Mouse (Mus musculus) hindbrain, embryonic 16.5 days (tissue): Measurements from ENCODE around the gene Kidins220. TPM values are rescaled to one million over a fixed set of nuclear protein-coding genes. Genes with fewer than 3 reads are reported as not detected.
A peak's percentile ranks its signal among the peaks of the same experiment; 100 is the strongest.

Source experiments
- ATAC-seq: fragments of 200-750 bp; cut with Nextera tagmentation; 2 replicates; pipeline ENCODE4 v1.8.0; 2017; ENCODE audit warnings: moderate TSS enrichment, moderate library complexity
- H3K27ac ChIP-seq: fragments of 300-500 bp; sonication (generic); 2 replicates; pipeline ENCODE4 v1.5.1; 2014; ENCODE audit warnings: low read depth, mild to moderate bottlenecking, control low read depth, low read length, moderate library complexity
- H3K27me3 ChIP-seq: fragments of 300-500 bp; sonication (generic); replicated peaks from 2 replicates; pipeline ENCODE4 v1.6.1; 2014; ENCODE audit warnings: low read length; ENCODE audit not compliant: control insufficient read depth, insufficient read depth
- H3K36me3 ChIP-seq: fragments of 300-500 bp; sonication (generic); 2 replicates; pipeline ENCODE4 v1.6.1; 2014; ENCODE audit warnings: mild to moderate bottlenecking, low read length, moderate library complexity, mixed read lengths; ENCODE audit not compliant: control insufficient read depth, insufficient read depth
- H3K4me1 ChIP-seq: fragments of 300-500 bp; sonication (generic); 2 replicates; pipeline ENCODE4 v1.6.1; 2014; ENCODE audit warnings: low read depth, low read length; ENCODE audit not compliant: control insufficient read depth, insufficient read depth
- H3K4me2 ChIP-seq: fragments of 300-500 bp; sonication (generic); 2 replicates; pipeline ENCODE4 v1.6.1; 2014; ENCODE audit warnings: mild to moderate bottlenecking, low read length, control low read depth, moderate library complexity
- H3K4me3 ChIP-seq: fragments of 300-500 bp; sonication (generic); 2 replicates; pipeline ENCODE4 v1.5.1; 2014; ENCODE audit warnings: mild to moderate bottlenecking, low read length, control low read depth, moderate library complexity
- H3K9ac ChIP-seq: fragments of 300-500 bp; sonication (generic); 2 replicates; pipeline ENCODE4 v1.6.1; 2014; ENCODE audit warnings: low read depth, mild to moderate bottlenecking, control low read depth, low read length, moderate library complexity
- H3K9me3 ChIP-seq: fragments of 300-500 bp; sonication (generic); 2 replicates; pipeline ENCODE4 v1.6.1; 2014; ENCODE audit warnings: mild to moderate bottlenecking, low read length, moderate library complexity; ENCODE audit not compliant: control insufficient read depth
- WGBS: fragments of 180-500 bp; shearing (Covaris S2); extraction: QIAGEN DNeasy Blood & Tissue Kit; methylation state at CpG from one replicate; pipeline ENCODE4 v1.1.7; 2014; 5-methylcytosine and 5-hydroxymethylcytosine counted together
- polyA plus RNA-seq: library from polyadenylated mRNA; unstranded; fragments of >200 nt; fragmentation: Nextera tagmentation; extraction: Ambion mirVana; gene quantifications from 2 replicates; pipeline ENCODE4 v1.2.1, GENCODE M21; 2015

Kidins220 gene
- polyA plus RNA-seq, 1 experiment from 2014 or later: 114 TPM

DNA sequence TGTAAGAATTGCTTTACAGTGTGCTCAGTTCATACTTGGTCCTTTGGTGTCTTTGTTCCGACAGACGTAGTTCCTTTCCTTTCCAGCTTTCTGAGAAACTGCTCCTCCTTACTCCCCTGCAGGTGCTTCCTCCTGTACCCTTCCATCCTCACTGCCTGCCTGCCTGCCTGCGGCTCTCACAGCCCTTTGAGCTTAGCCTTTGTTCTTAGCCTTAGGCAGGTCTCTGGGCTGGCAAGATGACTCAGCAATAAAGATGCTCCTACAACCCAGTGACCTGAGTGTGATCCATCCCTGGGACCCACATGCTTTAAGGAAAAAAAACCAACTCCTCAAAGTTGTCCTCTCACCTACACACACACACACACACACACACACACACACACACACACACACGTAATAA, 80.2 kb downstream of the Kidins220 start:
- no peaks in the 10 kb centered on the region for H3K27me3 ChIP-seq
- peaks cover 51% of the 10 kb centered on the region for H3K36me3 ChIP-seq
- H3K9me3 ChIP-seq: no peaks in the 10 kb centered on the region
- no peak overlapping the region for H3K4me3 ChIP-seq
- no peak for ATAC-seq
- H3K27ac ChIP-seq: no peak overlapping the region
- no peak overlapping the region for H3K9ac ChIP-seq
- H3K4me2 ChIP-seq: no peak overlapping the region
- 60% methylated on average over 4 of the region's 4 CpGs for WGBS
- no peaks in the 10 kb centered on the region for H3K4me1 ChIP-seq

DNA sequence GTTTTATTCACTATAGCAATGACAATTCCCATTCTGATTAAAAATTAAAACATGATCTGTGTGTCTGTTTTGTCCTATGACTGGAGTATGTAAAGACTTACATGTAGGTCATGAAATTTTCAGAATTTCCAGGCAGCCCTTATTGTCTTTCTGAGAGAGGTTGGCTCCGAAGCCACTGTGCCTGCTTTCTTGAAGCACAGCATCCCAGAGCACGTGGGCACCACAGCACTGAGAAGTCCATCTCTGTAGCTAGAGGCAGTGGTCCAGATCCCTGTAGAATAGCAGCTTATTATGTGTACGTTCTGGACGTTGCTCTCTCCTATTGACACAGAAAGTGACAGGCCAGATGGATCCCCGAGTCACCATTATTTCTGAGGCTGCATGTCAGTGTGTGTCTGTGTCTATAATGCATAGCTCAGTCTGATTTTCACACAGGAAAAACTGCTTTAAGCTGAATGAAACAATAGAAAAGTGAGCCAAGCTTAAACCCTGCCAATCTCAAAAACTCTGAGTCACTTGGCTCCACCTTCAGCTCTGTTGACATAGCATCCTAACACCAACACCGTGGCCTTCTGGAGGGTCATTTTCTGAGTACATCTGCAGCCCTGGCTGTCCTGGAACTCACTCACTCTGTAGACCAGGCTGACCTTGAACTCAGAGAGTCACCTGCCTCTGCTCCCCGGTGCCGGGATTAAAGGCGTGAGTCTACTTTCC, 84.9 kb downstream of the Kidins220 start:
- WGBS: 65% methylated on average over 9 of the region's 9 CpGs
- Histone ChIP-seq H3K27me3 (no peaks in the 10 kb centered on the region), H3K27ac (no peak overlapping the region), H3K36me3 (peaks cover 26% of the 10 kb centered on the region), H3K9ac (no peak overlapping the region), H3K4me1 (no peaks in the 10 kb centered on the region), H3K4me3 (no peak overlapping the region), H3K4me2 (no peak overlapping the region), H3K9me3 (no peaks in the 10 kb centered on the region)
- ATAC-seq: no peak

DNA sequence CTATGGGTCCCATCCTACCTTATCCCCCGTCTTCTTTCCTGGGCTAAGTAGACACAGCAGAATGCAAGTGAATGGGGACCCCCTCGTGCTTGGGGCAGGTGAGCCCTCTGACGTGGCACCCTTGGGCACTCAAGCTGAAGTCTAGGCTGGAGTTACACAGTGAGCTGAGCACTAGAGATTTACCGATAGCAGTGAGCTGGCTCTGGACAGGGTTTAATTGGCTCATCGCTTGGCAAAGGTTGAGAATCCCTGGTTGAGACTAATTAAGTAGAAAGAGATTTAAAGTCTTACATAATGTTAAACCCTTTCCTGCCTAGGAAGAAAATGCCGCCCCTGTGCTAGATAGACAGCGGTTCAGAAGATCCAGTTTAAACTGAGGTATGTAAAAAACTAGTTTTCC, 86.2 kb downstream of the Kidins220 start:
- H3K9ac ChIP-seq: no peak overlapping the region
- no peak overlapping the region for H3K27ac ChIP-seq
- H3K4me1 ChIP-seq: no peaks in the 10 kb centered on the region
- no peaks in the 10 kb centered on the region for H3K9me3 ChIP-seq
- WGBS: 74% methylated on average over 7 of the region's 7 CpGs
- H3K27me3 ChIP-seq: no peaks in the 10 kb centered on the region
- peaks cover 22% of the 10 kb centered on the region for H3K36me3 ChIP-seq
- no peak for ATAC-seq
- H3K4me3 ChIP-seq: no peak overlapping the region
- no peak overlapping the region for H3K4me2 ChIP-seq

DNA sequence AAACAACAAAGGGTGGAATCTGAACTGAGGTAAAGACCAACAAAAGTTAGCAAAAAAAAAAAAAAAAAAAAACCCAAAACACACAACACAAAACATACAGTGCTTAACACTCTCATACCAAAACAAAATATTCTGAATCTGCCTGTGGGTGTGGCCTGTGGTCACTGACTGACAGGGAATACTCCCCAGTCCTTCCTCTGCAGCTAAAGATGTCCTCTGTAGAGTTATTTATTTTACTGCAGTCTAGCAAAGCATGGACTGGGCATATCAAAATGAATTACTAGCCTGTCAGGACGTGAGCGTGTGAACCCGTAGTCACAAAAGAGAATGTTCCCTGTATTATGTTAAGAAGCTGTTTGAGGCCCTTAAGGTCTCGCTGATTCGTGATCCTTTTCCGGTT, 87.5 kb downstream of the Kidins220 start:
- Histone ChIP-seq H3K9me3 (no peaks in the 10 kb centered on the region), H3K4me2 (no peak overlapping the region), H3K27ac (no peak overlapping the region), H3K4me3 (no peak overlapping the region), H3K9ac (no peak overlapping the region), H3K36me3 (peaks cover 14% of the 10 kb centered on the region), H3K4me1 (no peaks in the 10 kb centered on the region), H3K27me3 (no peaks in the 10 kb centered on the region)
- 61% methylated on average over 6 of the region's 6 CpGs for WGBS
- no peak for ATAC-seq

DNA sequence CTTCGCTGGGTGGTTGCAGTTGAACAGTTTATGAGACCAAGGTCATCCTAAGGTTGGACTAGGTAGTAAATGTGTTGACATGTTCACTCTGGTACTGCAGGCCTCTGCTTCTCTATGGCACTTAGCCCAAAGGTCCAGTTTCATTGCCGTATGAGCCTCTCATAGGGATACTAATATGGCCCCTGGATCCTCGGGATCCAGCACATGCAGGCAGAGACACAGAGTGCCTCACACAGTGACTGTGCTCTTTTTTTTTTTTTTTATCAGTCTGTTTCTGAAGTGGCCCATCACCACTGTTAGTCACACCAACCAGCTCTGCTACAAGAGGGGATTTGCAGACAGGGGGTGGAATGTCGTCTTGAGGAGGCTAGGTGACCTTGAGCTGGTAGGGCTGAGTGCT, 98.6 kb downstream of the Kidins220 start:
- Histone ChIP-seq H3K36me3 (no peaks in the 10 kb centered on the region), H3K9me3 (no peaks in the 10 kb centered on the region), H3K27me3 (no peaks in the 10 kb centered on the region), H3K9ac (no peak overlapping the region), H3K4me2 (no peak overlapping the region), H3K4me3 (no peak overlapping the region), H3K27ac (no peak overlapping the region), H3K4me1 (no peaks in the 10 kb centered on the region)
- ATAC-seq: no peak
- WGBS: 87% methylated on average over 4 of the region's 4 CpGs

DNA sequence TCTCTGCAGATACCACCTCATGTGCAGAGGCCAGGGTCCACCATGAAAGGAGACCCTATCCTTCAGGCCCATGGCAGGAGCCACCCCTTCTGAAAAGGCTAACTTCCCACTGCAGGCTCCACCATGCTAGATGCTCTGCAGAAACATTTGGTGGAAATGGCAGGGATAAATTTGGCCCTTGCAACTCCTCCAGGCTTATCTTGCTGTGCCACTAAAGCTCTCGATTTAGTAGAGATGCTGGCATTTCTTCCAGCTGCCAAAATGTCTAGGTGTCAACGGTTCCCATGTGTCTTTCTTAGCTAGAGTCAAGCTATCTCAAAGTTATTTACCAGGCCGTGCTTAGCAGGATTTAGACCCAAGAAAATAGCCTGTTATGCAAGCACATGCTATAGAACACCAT, 99.6 kb downstream of the Kidins220 start:
- no peak for ATAC-seq
- WGBS: 93% methylated on average over 3 of the region's 3 CpGs

DNA sequence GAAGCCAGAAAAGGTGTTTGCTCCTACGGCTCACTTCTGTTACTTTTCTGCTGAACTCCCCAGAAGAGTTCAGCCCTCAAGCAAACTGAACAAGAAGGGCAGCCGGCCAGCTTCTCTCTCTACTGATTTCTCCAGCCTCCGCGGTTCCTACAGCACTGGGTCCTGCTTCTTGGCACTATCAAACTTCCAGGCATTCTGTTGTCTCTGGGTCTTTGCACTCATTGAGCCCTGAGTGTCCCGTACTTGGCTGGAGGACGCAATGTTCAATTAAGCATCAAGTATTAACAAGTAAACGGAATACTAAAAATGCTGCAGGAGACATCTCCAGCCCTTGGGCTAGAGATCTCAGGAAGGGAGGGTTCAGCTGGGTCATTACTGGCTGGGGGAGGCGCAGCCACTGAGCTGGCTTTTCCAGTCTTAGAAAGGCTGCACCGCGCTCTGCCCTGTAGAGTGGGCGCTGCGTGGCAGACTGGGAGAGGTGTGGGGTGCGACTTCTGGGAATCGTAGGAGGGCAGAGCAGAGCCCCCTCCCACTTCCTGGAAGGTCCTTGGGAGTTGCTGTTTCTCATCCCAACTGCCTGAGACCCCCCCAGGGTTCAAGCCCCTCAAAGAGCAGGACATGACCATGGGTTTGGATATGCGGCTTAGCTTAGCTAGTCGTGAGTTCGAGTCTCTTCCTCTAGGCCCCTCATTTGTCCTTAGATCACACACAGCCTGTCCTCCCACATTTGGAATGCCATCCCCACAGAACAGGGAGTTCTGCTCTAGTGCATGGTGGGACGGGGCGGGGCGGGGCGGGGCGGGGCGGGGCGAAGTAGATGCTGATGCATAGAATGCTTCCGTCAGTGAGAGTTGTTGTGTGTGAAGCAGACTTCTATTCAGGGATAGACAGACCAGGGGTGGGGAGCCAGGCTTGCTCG, 108.8 kb downstream of the Kidins220 start:
- Histone ChIP-seq H3K4me2 (peak overlapping the region; percentile 7; the same call in 1 of the 2 replicates), H3K27ac (no peak overlapping the region), H3K9me3 (no peaks in the 10 kb centered on the region), H3K27me3 (no peaks in the 10 kb centered on the region), H3K4me3 (no peak overlapping the region), H3K36me3 (no peaks in the 10 kb centered on the region), H3K4me1 (no peaks in the 10 kb centered on the region), H3K9ac (no peak overlapping the region)
- 39% methylated on average over 26 of the region's 26 CpGs for WGBS
- ATAC-seq: peak; percentile 42; the same call in 1 of the 2 replicates

More for the DNA sequence above, 99.6 kb downstream of the Kidins220 start:
- Histone ChIP-seq H3K27ac (no peak overlapping the region), H3K27me3 (no peaks in the 10 kb centered on the region), H3K4me2 (no peak overlapping the region), H3K9me3 (no peaks in the 10 kb centered on the region), H3K9ac (no peak overlapping the region), H3K4me1 (no peaks in the 10 kb centered on the region), H3K4me3 (no peak overlapping the region), H3K36me3 (no peaks in the 10 kb centered on the region)

DNA sequence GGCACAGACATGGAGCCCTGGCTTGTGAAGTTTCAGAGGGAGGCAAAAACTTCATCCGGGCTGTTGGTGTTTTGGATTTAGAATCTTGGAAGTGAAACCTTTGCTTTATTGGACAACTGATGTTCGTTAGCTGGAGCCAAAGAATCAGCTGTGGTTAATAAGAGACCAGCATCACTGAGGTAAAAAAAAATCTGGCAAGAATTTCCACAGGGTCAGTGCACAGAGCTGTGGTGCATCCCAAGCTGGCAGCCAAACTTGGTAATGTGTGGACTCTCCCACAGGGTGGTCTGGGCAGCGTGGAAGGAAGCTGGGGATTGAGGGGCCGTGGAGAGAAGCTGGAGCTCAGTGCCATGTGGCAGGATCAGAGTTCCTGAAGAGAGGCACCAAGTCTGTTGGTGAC, 112.2 kb downstream of the Kidins220 start:
- Histone ChIP-seq H3K4me3 (no peak overlapping the region), H3K4me2 (no peak overlapping the region), H3K4me1 (no peaks in the 10 kb centered on the region; the same call in 1 of the 2 replicates), H3K36me3 (no peaks in the 10 kb centered on the region), H3K27me3 (no peaks in the 10 kb centered on the region), H3K9ac (no peak overlapping the region), H3K9me3 (no peaks in the 10 kb centered on the region), H3K27ac (no peak overlapping the region)
- no peak for ATAC-seq
- 56% methylated on average over 4 of the region's 4 CpGs for WGBS

DNA sequence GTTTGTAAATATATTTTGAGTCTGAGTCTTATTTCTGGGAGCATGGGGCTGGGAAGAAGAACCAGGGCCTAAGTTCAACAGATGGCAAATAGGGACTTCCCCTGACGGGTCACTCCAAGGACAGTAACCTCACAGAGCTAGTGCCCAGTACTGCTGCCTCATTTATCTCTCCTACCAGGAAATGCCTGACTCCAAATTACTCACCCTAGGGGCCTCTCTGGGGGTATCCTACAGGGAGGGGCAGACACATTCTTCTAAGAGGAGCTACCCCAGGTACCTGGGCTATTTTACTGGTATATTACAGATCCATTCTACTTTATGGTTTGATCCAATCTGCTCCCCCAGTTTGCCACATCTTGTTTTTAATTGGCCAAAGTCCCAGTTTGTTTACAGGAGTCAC, 114.7 kb downstream of the Kidins220 start:
- Histone ChIP-seq H3K27ac (no peak overlapping the region), H3K9me3 (no peaks in the 10 kb centered on the region), H3K27me3 (no peaks in the 10 kb centered on the region), H3K9ac (no peak overlapping the region), H3K4me1 (peaks cover 10% of the 10 kb centered on the region), H3K4me3 (no peak overlapping the region), H3K36me3 (no peaks in the 10 kb centered on the region), H3K4me2 (no peak overlapping the region)
- 90% methylated on average over 1 of the region's 1 CpGs for WGBS
- ATAC-seq: no peak
